Mouse (Mus musculus): ENCODE measurements around the gene Arhgap19. TPM values are rescaled to one million over a fixed set of nuclear protein-coding genes. Genes with fewer than 3 reads are reported as not detected.

Gene Arhgap19
- polyA plus RNA-seq (2017; shearing (Covaris generic)): 1 to 10 TPM; 4.3 to 4.6 TPM

GRCm38 (mm10) chr19:41801742-41802369 is at the start of gene Arhgap19:
TSS of gene Arhgap19 (minus strand) at chr19:41802047.

GRCm38 (mm10) chr19:41847992-41848851 is 46.4 kb upstream of the Arhgap19 start, which contains the start of gene Frat2:
TSS of gene Frat2 (minus strand) at chr19:41848132.

GRCm38 (mm10) chr19:41829381-41830105 is 27.7 kb upstream of the Arhgap19 start, which contains the start of gene Frat1:
TSS of gene Frat1 (plus strand) at chr19:41829970.

GRCm38 (mm10) chr19:41743396-41743795 is 58.5 kb downstream of the Arhgap19 start, which contains the start of gene Slit1:
TSS of gene Slit1 (minus strand) at chr19:41743665.

Other genes with a start within 250 kb of the Arhgap19 start
- 1 to 10 TPM; 2.9 to 3.1 TPM for gene Gm340, start 219.7 kb downstream of the Arhgap19 start, polyA plus RNA-seq (2017; shearing (Covaris generic))
- under 1 TPM in 1 of 2 experiments, not detected in 1; 0.41 TPM for gene Slit1, start 58.4 kb downstream of the Arhgap19 start, polyA plus RNA-seq (2017; shearing (Covaris generic))
- 1 to 10 TPM; 2.4 to 5.7 TPM for gene Frat1, start 27.9 kb upstream of the Arhgap19 start, polyA plus RNA-seq (2017; shearing (Covaris generic))
- 10 to 100 TPM; 12.9 to 29.2 TPM for gene Frat2, start 46.1 kb upstream of the Arhgap19 start, polyA plus RNA-seq (2017; shearing (Covaris generic))
- 10 to 100 TPM in 1 of 2 experiments, 1 to 10 TPM in 1; 8.1 to 10.2 TPM for gene Rrp12, start 94.1 kb upstream of the Arhgap19 start, polyA plus RNA-seq (2017; shearing (Covaris generic))
- 100 to 1,000 TPM; 154 to 162 TPM for gene Pgam1, start 109.9 kb upstream of the Arhgap19 start, polyA plus RNA-seq (2017; shearing (Covaris generic))
- gene Exosc1, start 131.4 kb upstream of the Arhgap19 start, polyA plus RNA-seq (2017; shearing (Covaris generic)): 10 to 100 TPM; 51.7 to 86.8 TPM
- gene Zdhhc16, start 131.4 kb upstream of the Arhgap19 start, polyA plus RNA-seq (2017; shearing (Covaris generic)): 10 to 100 TPM; 58.1 to 72.2 TPM
- 10 to 100 TPM; 64.2 to 75.5 TPM for gene Mms19, start 179.1 kb upstream of the Arhgap19 start, polyA plus RNA-seq (2017; shearing (Covaris generic))
- gene Ubtd1, start 179.7 kb upstream of the Arhgap19 start, polyA plus RNA-seq (2017; shearing (Covaris generic)): 1 to 10 TPM; 5.7 to 7.0 TPM
- gene Ankrd2, start 234.0 kb upstream of the Arhgap19 start, polyA plus RNA-seq (2017; shearing (Covaris generic)): not detected
- under 1 TPM; 0.27 to 0.43 TPM for gene Hoga1, start 243.6 kb upstream of the Arhgap19 start, polyA plus RNA-seq (2017; shearing (Covaris generic))

Data from activated CD4-positive, CD25-positive, alpha-beta regulatory T cell (primary cell).